Comparison of ENCODE assay signal across 25 mouse cellular contexts in genomic region chr10:62668463-62668862, GRCm38 (mm10). TPM values are rescaled to one million over a fixed set of nuclear protein-coding genes. Genes with fewer than 3 reads are reported as not detected.
DNase-seq lines count a peak whose midpoint lies in the region; ATAC-seq and TF ChIP-seq lines count a peak whose summit lies in the region.
"Had no signal": no experiment of that assay in that cellular context is flagged by ENCODE, and none has a peak within 500 bp of the region (broad histone marks: within the 10 kb centered on the region; RNA-seq: fewer than 3 reads in every experiment).

No protein-coding gene starts in this region.

- no peaks in the 10 kb centered on the region for H3K9me3 ChIP-seq in liver, embryonic 13.5 days (replicated peaks)
- H3K9me3 ChIP-seq in intestine, embryonic 15.5 days, result no peaks in the 10 kb centered on the region
- H3K9me3 ChIP-seq in intestine, postnatal 0 days (ENCODE audit: control insufficient read depth), result no peaks in the 10 kb centered on the region
- H3K9me3 ChIP-seq in midbrain, embryonic 14.5 days (ENCODE audit: control insufficient read depth, low read length), result no peaks in the 10 kb centered on the region
- no peaks in the 10 kb centered on the region for H3K9me3 ChIP-seq in hindbrain, postnatal 0 days (ENCODE audit: low read length)
- H3K9me3 ChIP-seq: embryonic facial prominence, embryonic 10.5 days; embryonic facial prominence, embryonic 12.5 days; forebrain, embryonic 10.5 days; forebrain, embryonic 12.5 days had no signal

- peak overlapping the region; percentile 27; the same call in 1 of the 2 replicates for H3K4me2 ChIP-seq in liver, embryonic 13.5 days
- H3K4me2 ChIP-seq in intestine, embryonic 15.5 days (replicated peaks), result no peak overlapping the region
- no peak overlapping the region for H3K4me2 ChIP-seq in intestine, postnatal 0 days (replicated peaks; ENCODE audit: low read depth)
- no peak overlapping the region for H3K4me2 ChIP-seq in midbrain, embryonic 14.5 days (ENCODE audit: low read length)
- no peak overlapping the region for H3K4me2 ChIP-seq in hindbrain, postnatal 0 days (ENCODE audit: low read depth, low read length)
- H3K4me2 ChIP-seq: embryonic facial prominence, embryonic 12.5 days; forebrain, embryonic 12.5 days had no signal

- ATAC-seq in liver, embryonic 13.5 days (ENCODE audit: low read depth), result no peak
- peak; percentile 78 for ATAC-seq in intestine, embryonic 15.5 days
- ATAC-seq in intestine, postnatal 0 days, result peak; percentile 26
- ATAC-seq in midbrain, embryonic 14.5 days (ENCODE audit: low FRiP score, low TSS enrichment), result no peak
- no peak for ATAC-seq in hindbrain, postnatal 0 days
- ATAC-seq: activated CD4-positive, CD25-positive, alpha-beta regulatory T cell, adult 4 months; forebrain, embryonic 14.5 days; forebrain, embryonic 16.5 days; Patski had no signal

- peaks cover 13% of the 10 kb centered on the region; the same call in 1 of the 2 replicates for H3K27me3 ChIP-seq in liver, embryonic 13.5 days
- no peaks in the 10 kb centered on the region for H3K27me3 ChIP-seq in intestine, embryonic 15.5 days (replicated peaks)
- H3K27me3 ChIP-seq in intestine, postnatal 0 days (replicated peaks; ENCODE audit: control insufficient read depth, insufficient read depth, low read length), result no peaks in the 10 kb centered on the region
- H3K27me3 ChIP-seq in midbrain, embryonic 14.5 days (ENCODE audit: control insufficient read depth, insufficient read depth, low read length), result no peaks in the 10 kb centered on the region
- no peaks in the 10 kb centered on the region for H3K27me3 ChIP-seq in hindbrain, postnatal 0 days (ENCODE audit: insufficient read depth, low read length)
- H3K27me3 ChIP-seq: embryonic facial prominence, embryonic 12.5 days had no signal

- no peak overlapping the region for H3K9ac ChIP-seq in liver, embryonic 13.5 days
- H3K9ac ChIP-seq in intestine, embryonic 15.5 days, result no peak overlapping the region
- no peak overlapping the region for H3K9ac ChIP-seq in intestine, postnatal 0 days (ENCODE audit: low read depth, low read length)
- H3K9ac ChIP-seq in midbrain, embryonic 14.5 days (replicated peaks; ENCODE audit: low read length), result no peak overlapping the region
- H3K9ac ChIP-seq in hindbrain, postnatal 0 days (replicated peaks; ENCODE audit: low read length), result no peak overlapping the region
- H3K9ac ChIP-seq: embryonic facial prominence, embryonic 12.5 days; forebrain, embryonic 12.5 days had no signal

- WGBS in liver, embryonic 13.5 days (ENCODE audit: insufficient replicate concordance), result 62% methylated on average over 2 of the region's 2 CpGs
- WGBS in intestine, embryonic 15.5 days, result 65% methylated on average over 2 of the region's 2 CpGs
- 55% methylated on average over 2 of the region's 2 CpGs for WGBS in intestine, postnatal 0 days
- 84% methylated on average over 2 of the region's 2 CpGs for WGBS in midbrain, embryonic 14.5 days
- 88% methylated on average over 2 of the region's 2 CpGs for WGBS in hindbrain, postnatal 0 days

- DNase-seq in liver, embryonic 13.5 days, result no peak
- DNase-seq in liver, result no peak
- DNase-seq in midbrain, embryonic 14.5 days, result no peak
- no peak for DNase-seq in hindbrain, postnatal 0 days (ENCODE audit: low spot score)
- DNase-seq in thymus, postnatal 25 days, result no peak
- DNase-seq: adrenal gland, adult 8-10 months; adrenal gland, postnatal 14 days; adrenal gland, postnatal 36 days; cerebellum, adult 11-12 months; cerebellum, adult 2 months; cerebellum, adult 9-10 months; cerebellum, postnatal 10 days; cerebellum, postnatal 25 days had no signal

- no peak for TF ChIP-seq CTCF in intestine, postnatal 0 days (IDR thresholded peaks at IDR 0.05; ENCODE audit: low read depth)
- TF ChIP-seq CTCF in hindbrain, postnatal 0 days (IDR thresholded peaks at IDR 0.05; ENCODE audit: low read depth), result no peak

- no peak overlapping the region for H3K27ac ChIP-seq in liver, embryonic 13.5 days
- H3K27ac ChIP-seq in intestine, embryonic 15.5 days, result no peak overlapping the region
- peak overlapping the region; percentile 8; the same call in 1 of the 2 replicates for H3K27ac ChIP-seq in intestine, postnatal 0 days (ENCODE audit: low read depth, low read length)
- no peak overlapping the region for H3K27ac ChIP-seq in midbrain, embryonic 14.5 days (replicated peaks; ENCODE audit: low read depth, low read length)
- no peak overlapping the region for H3K27ac ChIP-seq in hindbrain, postnatal 0 days
- H3K27ac ChIP-seq: embryonic facial prominence, embryonic 10.5 days; embryonic facial prominence, embryonic 12.5 days; forebrain, embryonic 10.5 days; forebrain, embryonic 12.5 days had no signal

- H3K36me3 ChIP-seq in liver, embryonic 13.5 days, result no peaks in the 10 kb centered on the region
- H3K36me3 ChIP-seq in intestine, embryonic 15.5 days, result no peaks in the 10 kb centered on the region
- H3K36me3 ChIP-seq in intestine, postnatal 0 days (ENCODE audit: control insufficient read depth, insufficient read depth), result no peaks in the 10 kb centered on the region
- H3K36me3 ChIP-seq in midbrain, embryonic 14.5 days (ENCODE audit: control insufficient read depth, insufficient read depth, low read length), result no peaks in the 10 kb centered on the region
- H3K36me3 ChIP-seq in hindbrain, postnatal 0 days (ENCODE audit: insufficient read depth, low read length), result no peaks in the 10 kb centered on the region
- H3K36me3 ChIP-seq: embryonic facial prominence, embryonic 10.5 days; embryonic facial prominence, embryonic 12.5 days; forebrain, embryonic 10.5 days; forebrain, embryonic 12.5 days had no signal

- H3K4me3 ChIP-seq in liver, embryonic 13.5 days (replicated peaks), result no peak overlapping the region
- H3K4me3 ChIP-seq in intestine, embryonic 15.5 days (replicated peaks), result no peak overlapping the region
- no peak overlapping the region for H3K4me3 ChIP-seq in intestine, postnatal 0 days (ENCODE audit: low read depth, low read length)
- no peak overlapping the region for H3K4me3 ChIP-seq in midbrain, embryonic 14.5 days (replicated peaks; ENCODE audit: low read depth, low read length)
- no peak overlapping the region for H3K4me3 ChIP-seq in hindbrain, postnatal 0 days (ENCODE audit: low read length)
- H3K4me3 ChIP-seq: embryonic facial prominence, embryonic 10.5 days; embryonic facial prominence, embryonic 12.5 days; forebrain, embryonic 10.5 days; forebrain, embryonic 12.5 days had no signal

- peaks cover 30% of the 10 kb centered on the region for H3K4me1 ChIP-seq in liver, embryonic 13.5 days (replicated peaks)
- H3K4me1 ChIP-seq in intestine, embryonic 15.5 days (replicated peaks), result 0 out of 2 replicates have a peak, but pooled peaks cover 2% of the 10 kb centered on the region
- no peaks in the 10 kb centered on the region for H3K4me1 ChIP-seq in intestine, postnatal 0 days (replicated peaks; ENCODE audit: control insufficient read depth, insufficient read depth, low read length)
- no peaks in the 10 kb centered on the region for H3K4me1 ChIP-seq in midbrain, embryonic 14.5 days (ENCODE audit: control insufficient read depth, insufficient read depth, low read length)
- no peaks in the 10 kb centered on the region for H3K4me1 ChIP-seq in hindbrain, postnatal 0 days (ENCODE audit: insufficient read depth, low read length)
- H3K4me1 ChIP-seq: embryonic facial prominence, embryonic 12.5 days; forebrain, embryonic 12.5 days had no signal

RNA-seq across cellular contexts. Expression of gene Ddx50, which starts 17.4 kb away (rescaled TPM):
- 39.3 and 50.7 TPM in 2 replicates for polyA plus RNA-seq in liver, embryonic 13.5 days (2015; fragmentation: Nextera tagmentation; extraction: Ambion mirVana)
- polyA plus RNA-seq in intestine, embryonic 15.5 days (2015; fragmentation: Nextera tagmentation; extraction: Ambion mirVana), result 99.8 and 112 TPM in 2 replicates
- polyA plus RNA-seq in intestine, postnatal 0 days (2015; fragmentation: Nextera tagmentation; extraction: Ambion mirVana), result 69.6 and 74.4 TPM in 2 replicates
- 81.5 and 103 TPM in 2 replicates for polyA plus RNA-seq in midbrain, embryonic 14.5 days (2014; fragmentation: Nextera tagmentation; extraction: Ambion mirVana)
- 27.5 and 34.8 TPM in 2 replicates for total RNA-seq in hindbrain, postnatal 0 days (2014; rRNA removed)
- 76.8 and 77.5 TPM in 2 replicates for polyA plus RNA-seq in hindbrain, postnatal 0 days (2015; fragmentation: Nextera tagmentation; extraction: Ambion mirVana)

RNA-seq across cellular contexts. Expression of gene Stox1, which starts 57.5 kb away (rescaled TPM):
- 0.30 and 0.42 TPM in 2 replicates for polyA plus RNA-seq in liver, embryonic 13.5 days (2015; fragmentation: Nextera tagmentation; extraction: Ambion mirVana)
- polyA plus RNA-seq in intestine, embryonic 15.5 days (2015; fragmentation: Nextera tagmentation; extraction: Ambion mirVana), result 1.0 and 1.1 TPM in 2 replicates
- 0.44 and 0.97 TPM in 2 replicates for polyA plus RNA-seq in intestine, postnatal 0 days (2015; fragmentation: Nextera tagmentation; extraction: Ambion mirVana)
- 2.7 and 2.9 TPM in 2 replicates for polyA plus RNA-seq in midbrain, embryonic 14.5 days (2014; fragmentation: Nextera tagmentation; extraction: Ambion mirVana)
- 3.9 and 5.2 TPM in 2 replicates for total RNA-seq in hindbrain, postnatal 0 days (2014; rRNA removed)
- 3.6 and 4.8 TPM in 2 replicates for polyA plus RNA-seq in hindbrain, postnatal 0 days (2015; fragmentation: Nextera tagmentation; extraction: Ambion mirVana)
- total RNA-seq: MEL had no signal
- polyA plus RNA-seq: C2C12 had no signal

Comparison
In these comparisons a context has a peak if more than half of its experiments do, and no peak if none do; other contexts are left out.
1. ATAC-seq: peak in intestine, embryonic 15.5 days (single experiment) and intestine, postnatal 0 days (single experiment); none in liver, embryonic 13.5 days (single experiment), midbrain, embryonic 14.5 days (single experiment) and hindbrain, postnatal 0 days (single experiment).